Mouse (Mus musculus): ENCODE measurements around the gene Fyb2.

The Fyb2 gene

GRCm38 (mm10) chr4:104913291-104914129 lies at the start of gene Fyb2:
Gene Fyb2, plus strand, starts transcription at chr4:104913456.
- peak; percentile 7 for DNase-seq

- no peak for DNase-seq
These were observed 48.9 kb upstream of the Fyb2 start for GRCm38 (mm10) chr4:104864397-104864796.

GRCm38 (mm10) chr4:104869581-104869980 lies 43.7 kb upstream of the Fyb2 start:
- DNase-seq = no peak

GRCm38 (mm10) chr4:104870196-104870595 lies 43.1 kb upstream of the Fyb2 start:
- DNase-seq = no peak

GRCm38 (mm10) chr4:104875832-104876231 lies 37.4 kb upstream of the Fyb2 start:
- DNase-seq = no peak

- DNase-seq = no peak
These were observed 36.9 kb upstream of the Fyb2 start, which contains the start of gene C8a for GRCm38 (mm10) chr4:104876323-104876722. Gene C8a, minus strand, starts transcription at chr4:104876398.

- no peak for DNase-seq
These were observed 25.8 kb upstream of the Fyb2 start for GRCm38 (mm10) chr4:104887486-104887885.

GRCm38 (mm10) chr4:104888499-104889262 lies 24.6 kb upstream of the Fyb2 start:
- no peak for DNase-seq

GRCm38 (mm10) chr4:104891708-104892107 lies 21.5 kb upstream of the Fyb2 start:
- DNase-seq = peak; percentile 41

- DNase-seq = no peak
These were observed 19.7 kb upstream of the Fyb2 start for GRCm38 (mm10) chr4:104893588-104893987.

- peak; percentile 40 for DNase-seq
These were observed 19.1 kb upstream of the Fyb2 start for GRCm38 (mm10) chr4:104894004-104894734.

GRCm38 (mm10) chr4:104902836-104903235 lies 10.4 kb upstream of the Fyb2 start:
- no peak for DNase-seq

GRCm38 (mm10) chr4:104905049-104905448 lies 8.2 kb upstream of the Fyb2 start:
- no peak for DNase-seq

GRCm38 (mm10) chr4:104911685-104912084 lies 1.6 kb upstream of the Fyb2 start:
- DNase-seq = peak; percentile 17

GRCm38 (mm10) chr4:104914711-104915247 lies 1.5 kb downstream of the Fyb2 start:
- DNase-seq = no peak

GRCm38 (mm10) chr4:104918017-104918416 lies 4.8 kb downstream of the Fyb2 start:
- DNase-seq = no peak

- no peak for DNase-seq
These were observed 12.1 kb downstream of the Fyb2 start for GRCm38 (mm10) chr4:104925383-104925782.

- no peak for DNase-seq
These were observed 15.9 kb downstream of the Fyb2 start for GRCm38 (mm10) chr4:104929165-104929564.

- no peak for DNase-seq
These were observed 20.4 kb downstream of the Fyb2 start for GRCm38 (mm10) chr4:104933620-104934019.

- no peak for DNase-seq
These were observed 21.7 kb downstream of the Fyb2 start for GRCm38 (mm10) chr4:104934997-104935396.

- DNase-seq = no peak
These were observed 22.2 kb downstream of the Fyb2 start for GRCm38 (mm10) chr4:104935436-104935835.

- no peak for DNase-seq
These were observed 22.8 kb downstream of the Fyb2 start for GRCm38 (mm10) chr4:104936011-104936410.

GRCm38 (mm10) chr4:104939535-104939934 lies 26.3 kb downstream of the Fyb2 start:
- DNase-seq = no peak

Measured in cerebellum, adult 11-12 months (tissue).